Mouse (Mus musculus) mesoderm, embryonic 11.5 days (tissue): ENCODE measurements at regions not wholly inside any gene's neighbourhood (a gene's known extent, or its start where the extent isn't known, plus 50 kb on each side); places are given as distances from the start of the nearest gene placed in this dataset.
A peak's percentile ranks its signal among the peaks of the same experiment; 100 is the strongest.
"Not testable (repeated sequence)": the region's sequence is repeated elsewhere in the genome, so short reads cannot be mapped to it uniquely, and the experiment has no call there.

Source experiments
- DNase-seq: peaks from one replicate; pipeline ENCODE4 v3.0.0-alpha.2; 2012; ENCODE audit warnings: low read depth, low spot score

GRCm38 (mm10) chr12:92887747-92888146, 1038.8 kb upstream of the Sel1l start:
- DNase-seq = no peak

- not testable (repeated sequence) for DNase-seq
These were observed 1037.6 kb upstream of the Sel1l start for GRCm38 (mm10) chr12:92886394-92887075.

GRCm38 (mm10) chr12:92884014-92884413, 1035.1 kb upstream of the Sel1l start:
- not testable (repeated sequence) for DNase-seq

GRCm38 (mm10) chr12:92883091-92883490, 1034.1 kb upstream of the Sel1l start:
- not testable (repeated sequence) for DNase-seq

GRCm38 (mm10) chr12:92882540-92882939, 1033.6 kb upstream of the Sel1l start:
- not testable (repeated sequence) for DNase-seq

GRCm38 (mm10) chr12:92873602-92874001, 1024.6 kb upstream of the Sel1l start:
- no peak for DNase-seq

GRCm38 (mm10) chr12:92869336-92869735, 1020.4 kb upstream of the Sel1l start:
- no peak for DNase-seq

- no peak for DNase-seq
These were observed 974.3 kb upstream of the Sel1l start for GRCm38 (mm10) chr12:92823090-92823786.

- peak; percentile 6 for DNase-seq
These were observed 969.7 kb upstream of the Sel1l start for GRCm38 (mm10) chr12:92818610-92819009.

- no peak for DNase-seq
These were observed 952.2 kb upstream of the Sel1l start for GRCm38 (mm10) chr12:92801121-92801520.

GRCm38 (mm10) chr12:92783362-92783761, 934.4 kb upstream of the Sel1l start:
- DNase-seq = no peak

GRCm38 (mm10) chr12:92779695-92780292, 930.8 kb upstream of the Sel1l start:
- no peak for DNase-seq

- DNase-seq = no peak
These were observed 926.7 kb upstream of the Sel1l start for GRCm38 (mm10) chr12:92775668-92776067.

- DNase-seq = no peak
These were observed 899.6 kb upstream of the Sel1l start for GRCm38 (mm10) chr12:92748576-92748975.

GRCm38 (mm10) chr12:92740818-92741217, 891.9 kb upstream of the Sel1l start:
- DNase-seq = no peak

GRCm38 (mm10) chr12:92739196-92739595, 890.2 kb upstream of the Sel1l start:
- no peak for DNase-seq

- no peak for DNase-seq
These were observed 888.8 kb upstream of the Sel1l start for GRCm38 (mm10) chr12:92737623-92738370.

- no peak for DNase-seq
These were observed 874.1 kb upstream of the Sel1l start for GRCm38 (mm10) chr12:92723022-92723421.

- no peak for DNase-seq
These were observed 864.5 kb upstream of the Sel1l start for GRCm38 (mm10) chr12:92713415-92713814.

GRCm38 (mm10) chr12:92708466-92708865, 859.5 kb upstream of the Sel1l start:
- DNase-seq = no peak

- DNase-seq = no peak
These were observed 854.8 kb upstream of the Sel1l start for GRCm38 (mm10) chr12:92703731-92704130.

GRCm38 (mm10) chr12:92692956-92693355, 844.0 kb upstream of the Sel1l start:
- no peak for DNase-seq
